ENCODE assay signal across 7 mouse cellular contexts in genomic region chr4:134467435-134468214, GRCm38 (mm10). TPM values are rescaled to one million over a fixed set of nuclear protein-coding genes. Genes with fewer than 3 reads are reported as not detected.
DNase-seq lines count a peak whose midpoint lies in the region; ATAC-seq and TF ChIP-seq lines count a peak whose summit lies in the region.

No protein-coding gene starts in this region.

- peak overlapping the region; percentile 67 for H3K27ac ChIP-seq in ES-Bruce4 (ENCODE audit: insufficient read depth, low read length)
- H3K27ac ChIP-seq in forebrain, embryonic 14.5 days (ENCODE audit: low read depth, low read length), result peak overlapping the region; percentile 99
- H3K27ac ChIP-seq in intestine, embryonic 15.5 days, result peak overlapping the region; percentile 92; the same call in 1 of the 2 replicates

- TF ChIP-seq POLR2A in ES-Bruce4 (IDR thresholded peaks at IDR 0.05; ENCODE audit: insufficient read depth, low read length), result no peak

- peak; percentile 61 for DNase-seq in brain, adult 2 months (ENCODE audit: low read depth, low spot score)
- peak; percentile 74 for DNase-seq in forebrain, embryonic 14.5 days (ENCODE audit: low spot score)
- DNase-seq in lung, postnatal 25 days (ENCODE audit: low spot score), result peak; percentile 84
- DNase-seq in spleen, postnatal 4 days (ENCODE audit: low spot score in 2 of 2), result peak; percentile 37 to 76
- DNase-seq in left cerebral cortex, adult 8-10 months (ENCODE audit: low spot score in 2 of 2), result no peak

- TF ChIP-seq EP300 in ES-Bruce4 (IDR thresholded peaks at IDR 0.05; ENCODE audit: insufficient read depth, low read depth, low read length), result peak; percentile 43; the same call in 1 of the 2 replicates

- peaks cover 15% of the 10 kb centered on the region for H3K36me3 ChIP-seq in ES-Bruce4 (ENCODE audit: control insufficient read depth, insufficient read depth, low read length, poor library complexity, severe bottlenecking)
- H3K36me3 ChIP-seq in forebrain, embryonic 14.5 days (ENCODE audit: control insufficient read depth, insufficient read depth, low read length), result peaks cover 20% of the 10 kb centered on the region
- H3K36me3 ChIP-seq in intestine, embryonic 15.5 days, result peaks cover 11% of the 10 kb centered on the region

- peak; percentile 3 for ATAC-seq in forebrain, embryonic 14.5 days
- ATAC-seq in intestine, embryonic 15.5 days, result peak; percentile 44

- H3K9ac ChIP-seq in ES-Bruce4 (ENCODE audit: low read depth, poor library complexity, severe bottlenecking), result no peak overlapping the region; the same call in 1 of the 2 replicates
- H3K9ac ChIP-seq in forebrain, embryonic 14.5 days (ENCODE audit: low read length), result peak overlapping the region; percentile 100
- H3K9ac ChIP-seq in intestine, embryonic 15.5 days, result peak overlapping the region; percentile 54

- TF ChIP-seq CTCF in ES-Bruce4 (IDR thresholded peaks at IDR 0.05; ENCODE audit: low read depth, low read length), result no peak

- H3K27me3 ChIP-seq in ES-Bruce4 (ENCODE audit: control insufficient read depth, insufficient read depth, low read length, poor library complexity, severe bottlenecking), result no peaks in the 10 kb centered on the region
- H3K27me3 ChIP-seq in forebrain, embryonic 14.5 days (replicated peaks; ENCODE audit: control insufficient read depth, insufficient read depth, low read length), result no peaks in the 10 kb centered on the region
- no peaks in the 10 kb centered on the region for H3K27me3 ChIP-seq in intestine, embryonic 15.5 days (replicated peaks)

- peak overlapping the region; percentile 67 for H3K4me2 ChIP-seq in forebrain, embryonic 14.5 days (ENCODE audit: low read length)
- peak overlapping the region; percentile 95 for H3K4me2 ChIP-seq in intestine, embryonic 15.5 days (replicated peaks)

- no peaks in the 10 kb centered on the region for H3K9me3 ChIP-seq in ES-Bruce4 (replicated peaks; ENCODE audit: control insufficient read depth, insufficient read depth, low read length, poor library complexity, severe bottlenecking)
- no peaks in the 10 kb centered on the region for H3K9me3 ChIP-seq in forebrain, embryonic 14.5 days (replicated peaks; ENCODE audit: control insufficient read depth, low read length)
- H3K9me3 ChIP-seq in intestine, embryonic 15.5 days, result no peaks in the 10 kb centered on the region

- 2% methylated on average over 31 of the region's 31 CpGs for WGBS in forebrain, embryonic 14.5 days
- under 1% methylated on average over 31 of the region's 31 CpGs for WGBS in intestine, embryonic 15.5 days

- H3K4me3 ChIP-seq in ES-Bruce4 (ENCODE audit: low read depth, low read length), result peak overlapping the region; percentile 60
- peak overlapping the region; percentile 94 for H3K4me3 ChIP-seq in forebrain, embryonic 14.5 days (ENCODE audit: low read depth, low read length)
- peak overlapping the region; percentile 92 for H3K4me3 ChIP-seq in intestine, embryonic 15.5 days (replicated peaks)

- peaks cover 2% of the 10 kb centered on the region for H3K4me1 ChIP-seq in ES-Bruce4 (ENCODE audit: control insufficient read depth, insufficient read depth, low read length)
- peaks cover 15% of the 10 kb centered on the region for H3K4me1 ChIP-seq in forebrain, embryonic 14.5 days (ENCODE audit: control insufficient read depth, insufficient read depth, low read length)
- H3K4me1 ChIP-seq in intestine, embryonic 15.5 days (replicated peaks), result no peaks in the 10 kb centered on the region; the same call in 1 of the 2 replicates

RNA-seq across cellular contexts. Expression of gene Stmn1, which starts 0.5 kb away (rescaled TPM):
- 266 and 270 TPM in 2 replicates for polyA plus RNA-seq in ES-Bruce4 (2011; ENCODE audit: insufficient read depth, insufficient read length, low read depth, missing spikeins)
- polyA plus RNA-seq in forebrain, embryonic 14.5 days (2014; fragmentation: Nextera tagmentation; extraction: Ambion mirVana), result 7,624 and 8,172 TPM in 2 replicates
- polyA plus RNA-seq in intestine, embryonic 15.5 days (2015; fragmentation: Nextera tagmentation; extraction: Ambion mirVana), result 1,243 and 1,415 TPM in 2 replicates
- total RNA-seq in left cerebral cortex, adult 8-10 months (2022), result 1,000 to 10,000 TPM in 1 of 4 experiments, 100 to 1,000 TPM in 3; 935 to 1,017 (median 942) TPM

RNA-seq across cellular contexts. Expression of gene Paqr7, which starts 28.9 kb away (rescaled TPM):
- 1.5 and 3.4 TPM in 2 replicates for polyA plus RNA-seq in ES-Bruce4 (2011; ENCODE audit: insufficient read depth, insufficient read length, low read depth, missing spikeins)
- 4.3 and 6.0 TPM in 2 replicates for polyA plus RNA-seq in forebrain, embryonic 14.5 days (2014; fragmentation: Nextera tagmentation; extraction: Ambion mirVana)
- 11.5 TPM in 2 replicates for polyA plus RNA-seq in intestine, embryonic 15.5 days (2015; fragmentation: Nextera tagmentation; extraction: Ambion mirVana)
- 10 to 100 TPM; 58.1 to 64.3 (median 61.1) TPM for total RNA-seq in left cerebral cortex, adult 8-10 months (2022)

RNA-seq across cellular contexts. Expression of gene Aunip, which starts 43.2 kb away (rescaled TPM):
- polyA plus RNA-seq in ES-Bruce4 (2011; ENCODE audit: insufficient read depth, insufficient read length, low read depth, missing spikeins), result 32.4 and 38.3 TPM in 2 replicates
- polyA plus RNA-seq in forebrain, embryonic 14.5 days (2014; fragmentation: Nextera tagmentation; extraction: Ambion mirVana), result 2.2 and 3.3 TPM in 2 replicates
- 16.0 and 18.0 TPM in 2 replicates for polyA plus RNA-seq in intestine, embryonic 15.5 days (2015; fragmentation: Nextera tagmentation; extraction: Ambion mirVana)
- total RNA-seq in left cerebral cortex, adult 8-10 months (2022), result under 1 TPM; 0.25 to 0.60 (median 0.34) TPM

Comparison
In these comparisons a context has a peak if more than half of its experiments do, and no peak if none do; other contexts are left out.
1. DNase-seq: peak in brain, adult 2 months (single experiment), forebrain, embryonic 14.5 days (single experiment), lung, postnatal 25 days (single experiment) and spleen, postnatal 4 days (2 of 2); none in left cerebral cortex, adult 8-10 months (0 of 2).
2. Peak in every context shown above with its lines, with median percentiles within 50 percentile points of each other: H3K27ac ChIP-seq and H3K4me3 ChIP-seq.